Mouse (Mus musculus) layer of hippocampus, postnatal 36 days (tissue): ENCODE results near the gene Sec23ip. TPM values are rescaled to one million over a fixed set of nuclear protein-coding genes. Genes with fewer than 3 reads are reported as not detected.
"Not testable (repeated sequence)": the region's sequence is repeated elsewhere in the genome, so short reads cannot be mapped to it uniquely, and the experiment has no call there.

Source experiments
- DNase-seq, 2 experiments: peaks; one replicate each; pipeline ENCODE4 v3.0.0; 2022
- total RNA-seq, 2 experiments: library from RNA; stranded (reverse); gene quantifications; 2 replicates each; pipeline ENCODE4 v1.2.3; 2021

Sec23ip gene
- 10 to 100 TPM; 44.7 to 51.4 TPM for total RNA-seq

DNA sequence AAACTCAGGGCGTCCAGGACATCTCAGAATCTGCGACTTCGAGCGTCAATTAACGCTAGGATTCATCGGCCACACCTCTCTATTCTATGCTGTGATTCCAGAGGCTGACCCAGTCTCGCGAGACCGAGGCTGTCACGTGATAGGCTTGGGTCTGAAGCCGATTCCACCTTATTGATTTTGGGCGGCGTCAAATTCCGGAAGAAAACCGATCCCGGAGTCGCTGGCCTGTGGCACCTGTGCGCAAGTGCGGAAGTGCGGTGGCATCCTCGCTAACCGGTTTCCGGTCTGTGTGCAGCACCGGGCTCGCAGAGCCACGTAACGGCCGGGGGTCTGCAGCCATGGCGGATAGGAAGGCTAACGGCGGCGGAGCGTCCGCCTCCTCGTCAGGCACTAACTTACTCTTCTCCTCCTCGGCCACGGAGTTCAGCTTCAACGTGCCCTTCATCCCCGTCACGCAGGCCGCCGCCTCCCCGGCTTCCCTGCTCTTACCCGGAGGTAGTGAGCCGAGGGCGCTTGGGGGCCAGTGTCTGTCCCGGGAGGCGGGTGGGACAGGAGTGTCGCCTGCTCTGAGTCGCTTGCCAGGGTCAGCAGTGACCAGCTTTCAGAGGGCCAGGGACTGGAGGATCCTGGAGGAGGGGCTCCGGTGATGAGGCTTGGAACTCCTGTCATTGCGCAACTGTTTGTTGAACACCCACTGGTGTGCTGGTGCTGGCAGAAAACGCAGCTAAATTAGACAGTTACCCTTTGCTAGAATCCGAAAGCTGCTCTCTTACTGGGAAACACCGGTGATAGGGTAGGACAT lies at the start of gene Sec23ip:
Gene Sec23ip, plus strand, starts transcription at position 260 of the 802 bp plus-strand sequence.
- DNase-seq: peak; percentile 98 to 99

- DNase-seq: not testable (repeated sequence)
Measured at GRCm38 (mm10) chr7:128699959-128700358, 44.8 kb upstream of the Sec23ip start.

DNA sequence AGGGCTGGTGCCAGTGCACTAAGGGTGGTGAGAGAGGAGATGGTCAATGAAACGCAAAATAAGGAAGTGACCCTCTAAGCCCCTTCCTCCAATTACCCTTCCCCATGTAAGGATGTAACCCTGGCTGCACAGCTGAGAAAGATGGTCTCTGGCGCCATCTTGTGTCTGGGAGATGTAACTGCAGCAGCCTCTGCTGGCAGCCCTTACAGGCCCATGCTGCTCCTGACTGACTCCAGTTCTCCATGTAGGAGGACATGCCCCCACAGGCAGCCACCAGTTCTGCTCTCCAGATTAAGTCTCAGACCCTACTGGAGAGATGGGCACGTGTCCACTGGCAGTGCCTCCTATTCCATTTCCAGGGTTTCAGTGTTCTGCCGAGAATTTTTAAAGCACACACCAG lies 39.0 kb upstream of the Sec23ip start:
- DNase-seq: peak; percentile 64 to 68

DNA sequence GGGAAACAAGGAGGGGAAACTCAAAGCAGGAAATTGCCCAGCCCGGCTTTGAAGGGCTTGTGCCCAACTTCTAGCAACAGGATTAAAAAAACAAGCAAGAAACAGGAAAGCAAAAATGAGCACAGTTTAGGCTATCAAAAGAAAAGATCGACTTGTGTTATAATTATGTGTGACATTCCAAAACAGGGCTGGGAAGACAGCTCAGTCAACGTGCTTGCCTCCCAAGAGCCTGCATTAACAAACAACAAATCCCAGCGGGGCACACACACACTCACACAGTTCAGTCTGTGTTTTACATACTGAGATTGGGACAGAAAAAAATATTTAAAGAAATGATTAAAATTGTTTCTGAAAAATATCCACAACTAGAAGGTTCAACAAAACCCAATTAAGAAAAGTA lies 26.8 kb upstream of the Sec23ip start:
- DNase-seq: no peak

- DNase-seq: peak; percentile 72 to 76
Measured at GRCm38 (mm10) chr7:128724761-128725160, 20.0 kb upstream of the Sec23ip start.

DNA sequence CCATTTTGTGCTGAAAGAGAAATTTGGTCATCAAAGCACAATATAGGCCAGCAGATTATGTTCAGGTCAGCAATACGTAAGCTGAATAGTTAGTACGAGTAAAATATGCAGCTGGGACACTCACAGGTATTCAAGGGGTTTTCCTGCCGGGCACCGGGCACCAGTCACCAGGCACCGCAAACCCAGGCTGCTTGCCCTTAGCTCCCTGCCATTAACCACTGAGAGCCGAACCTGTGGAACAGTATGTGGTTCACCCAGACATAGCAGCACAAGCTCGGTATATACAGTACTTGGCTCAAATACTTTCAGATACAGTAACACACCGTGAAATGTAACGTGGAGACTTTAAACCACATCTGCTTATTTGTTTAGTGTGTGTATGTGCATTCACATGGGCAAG lies 19.6 kb upstream of the Sec23ip start:
- DNase-seq: no peak

DNA sequence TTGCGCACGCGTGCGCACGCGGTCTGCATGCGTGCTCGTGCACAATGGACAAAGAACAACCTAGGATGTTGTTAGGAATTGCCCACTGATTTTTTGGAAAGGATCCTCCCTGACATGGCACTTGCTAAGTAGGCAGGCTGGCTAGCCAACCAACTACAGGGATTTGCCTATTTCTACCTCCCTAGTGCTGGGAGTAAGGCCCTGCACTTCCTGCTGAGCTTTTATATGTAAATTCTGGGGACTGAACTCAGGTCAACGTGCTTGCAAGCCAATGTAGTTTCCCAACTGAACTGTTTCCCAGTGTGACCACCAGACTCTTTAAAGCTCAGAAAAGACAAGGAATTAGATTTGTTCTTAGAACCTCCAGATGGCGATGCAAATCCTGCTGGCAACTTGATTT lies 17.7 kb upstream of the Sec23ip start:
- no peak for DNase-seq

- DNase-seq: no peak
Measured at GRCm38 (mm10) chr7:128727701-128728100, 17.0 kb upstream of the Sec23ip start.

DNA sequence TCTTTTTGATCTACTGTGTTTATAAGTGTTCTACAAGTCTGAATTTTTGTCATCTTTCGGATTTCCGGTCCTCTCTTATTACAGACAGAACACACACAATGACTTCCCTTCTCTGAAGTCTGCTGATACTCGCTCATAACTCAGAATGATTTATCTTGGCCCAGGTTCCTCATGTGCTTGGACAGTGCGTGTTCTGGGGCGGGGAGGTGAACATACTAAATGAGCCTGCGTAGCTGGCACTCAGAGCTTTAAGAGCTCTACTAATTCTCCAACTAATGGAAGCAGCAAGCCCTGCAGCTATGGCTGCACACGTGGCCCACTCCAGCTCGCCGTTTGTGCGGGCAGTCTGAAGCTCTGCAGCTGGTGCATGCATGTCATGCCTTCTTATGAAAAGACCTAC lies 16.0 kb upstream of the Sec23ip start:
- no peak for DNase-seq

- DNase-seq: no peak
Measured at GRCm38 (mm10) chr7:128731585-128731984, 13.2 kb upstream of the Sec23ip start.

DNA sequence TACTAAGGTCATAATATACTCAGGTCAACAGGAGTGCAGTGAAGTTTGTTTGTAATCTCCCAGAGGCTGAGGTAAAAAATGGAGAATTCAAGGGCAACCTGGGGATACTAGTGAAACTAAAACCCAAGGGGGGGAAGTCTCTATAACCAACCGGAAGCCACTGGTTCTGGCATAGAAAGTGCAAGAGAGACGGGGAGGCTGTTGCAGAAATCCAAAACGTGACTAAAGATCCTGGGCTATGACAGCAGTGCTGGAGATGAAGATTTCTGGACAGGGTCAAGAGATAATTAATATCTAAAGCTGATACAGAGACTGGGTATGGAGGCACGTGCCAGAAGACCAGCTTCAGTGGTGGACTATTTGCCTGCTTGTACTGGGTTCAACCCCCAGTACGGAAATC lies 6.7 kb upstream of the Sec23ip start:
- DNase-seq: no peak

- DNase-seq: no peak
Measured at GRCm38 (mm10) chr7:128739116-128739461, 5.7 kb upstream of the Sec23ip start.

DNA sequence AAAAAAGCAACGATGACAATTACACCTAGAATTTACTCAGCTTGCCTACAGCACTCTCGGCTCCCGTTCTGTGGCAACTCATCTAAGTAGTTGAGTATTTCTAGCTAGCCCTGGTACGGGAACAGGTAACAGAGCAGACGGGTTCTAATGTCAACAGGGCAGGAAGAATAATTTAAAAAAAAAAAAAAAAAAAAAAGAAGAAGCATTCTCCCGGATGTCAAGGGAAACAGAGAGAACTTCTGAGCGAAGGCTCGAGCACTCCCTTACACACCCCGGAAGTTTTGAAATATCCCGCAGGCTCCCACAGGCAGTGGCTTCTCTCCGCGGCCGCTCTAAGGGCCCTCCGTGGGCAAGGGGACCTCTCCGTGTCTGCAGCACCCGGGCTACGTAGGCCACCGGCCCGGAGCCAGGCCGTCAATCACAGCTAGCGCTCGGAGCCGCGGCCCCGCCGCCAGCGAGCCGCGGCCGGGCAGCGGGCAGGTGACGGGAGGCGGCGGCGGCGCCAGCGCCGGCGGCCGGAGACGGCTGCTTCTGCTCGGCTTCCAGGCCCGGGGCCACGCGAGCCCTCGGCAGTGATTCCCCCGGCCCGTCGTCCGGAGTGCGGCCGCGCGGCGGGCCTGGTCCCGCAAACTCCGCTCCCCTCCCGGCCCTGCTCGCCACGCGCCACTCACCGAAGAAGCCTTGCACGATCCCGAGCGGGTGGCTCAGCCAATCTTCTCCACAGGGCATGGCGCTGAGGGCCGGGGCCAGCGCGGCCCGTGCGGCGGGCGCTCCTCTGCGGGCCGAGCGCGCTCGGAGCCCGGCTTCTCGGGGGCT lies 5.1 kb upstream of the Sec23ip start:
- DNase-seq: peak in 1 of 2 experiments; percentile 45

- peak; percentile 95 for DNase-seq
Measured at GRCm38 (mm10) chr7:128740334-128740733, 4.4 kb upstream of the Sec23ip start, which contains the start of gene Mcmbp. Mcmbp (minus strand) TSS chr7:128740495.

GRCm38 (mm10) chr7:128743898-128744297 lies 845 bp upstream of the Sec23ip start:
- DNase-seq: no peak

DNA sequence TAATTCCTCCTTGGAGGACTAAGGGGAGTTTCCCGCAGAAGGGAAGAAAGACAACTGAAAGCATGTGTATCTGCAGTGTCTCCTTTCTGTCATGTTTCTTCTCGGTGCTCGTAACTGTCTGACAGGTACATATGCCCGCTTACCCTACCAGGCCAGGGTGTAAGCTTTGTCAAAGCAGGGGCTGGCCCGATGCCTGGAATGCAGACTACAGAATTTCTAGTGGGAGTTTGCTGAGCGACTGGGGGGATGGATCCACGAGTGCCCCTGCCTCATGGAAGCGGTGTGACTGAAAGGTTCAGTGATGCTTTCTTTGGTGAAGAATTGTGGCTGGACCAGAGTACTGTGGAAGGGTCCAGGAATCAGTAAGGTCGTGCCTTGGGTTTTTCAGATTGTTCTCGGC lies 1.4 kb downstream of the Sec23ip start:
- DNase-seq: no peak

DNA sequence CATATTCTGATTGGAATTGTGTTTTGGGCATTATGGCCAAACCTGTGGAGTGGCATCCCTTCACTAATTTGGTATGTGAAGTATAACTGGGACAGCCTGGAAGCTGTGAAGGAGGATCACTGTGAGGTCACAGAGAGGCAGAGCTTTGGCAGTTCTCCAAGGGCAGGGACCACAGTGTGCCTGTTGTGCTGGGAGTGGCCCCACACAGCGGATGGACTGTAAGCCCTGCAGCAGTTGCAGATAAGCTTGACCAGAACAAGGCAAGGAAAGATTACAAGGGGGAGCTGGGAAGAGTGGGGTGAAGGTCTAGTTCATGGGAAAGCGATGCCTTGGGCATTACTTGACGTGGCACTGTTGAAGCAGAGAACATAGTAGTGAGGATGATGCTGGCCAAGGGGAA lies 4.0 kb downstream of the Sec23ip start:
- peak in 1 of 2 experiments; percentile 29 for DNase-seq

GRCm38 (mm10) chr7:128750296-128750695 lies 5.6 kb downstream of the Sec23ip start:
- no peak for DNase-seq

DNA sequence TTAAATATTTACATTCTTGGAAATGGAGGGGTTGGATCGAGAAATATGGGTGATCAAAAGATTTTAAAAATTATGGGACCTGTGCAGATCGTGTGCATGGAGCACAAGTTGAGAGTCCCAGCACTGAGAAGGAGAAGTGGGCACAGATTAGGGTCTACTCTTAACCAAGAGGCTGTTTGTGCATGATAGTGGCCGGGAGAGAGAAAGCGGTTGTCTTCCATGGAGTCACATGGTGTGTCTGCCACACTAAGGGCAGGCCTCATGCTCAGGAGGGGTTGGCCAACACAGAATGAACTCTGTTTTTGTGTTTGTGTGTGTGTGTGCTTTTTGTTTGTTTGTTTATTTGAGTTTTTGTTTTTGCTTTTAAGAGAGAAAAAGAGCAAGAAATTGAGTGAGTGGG lies 7.3 kb downstream of the Sec23ip start:
- DNase-seq: no peak

DNA sequence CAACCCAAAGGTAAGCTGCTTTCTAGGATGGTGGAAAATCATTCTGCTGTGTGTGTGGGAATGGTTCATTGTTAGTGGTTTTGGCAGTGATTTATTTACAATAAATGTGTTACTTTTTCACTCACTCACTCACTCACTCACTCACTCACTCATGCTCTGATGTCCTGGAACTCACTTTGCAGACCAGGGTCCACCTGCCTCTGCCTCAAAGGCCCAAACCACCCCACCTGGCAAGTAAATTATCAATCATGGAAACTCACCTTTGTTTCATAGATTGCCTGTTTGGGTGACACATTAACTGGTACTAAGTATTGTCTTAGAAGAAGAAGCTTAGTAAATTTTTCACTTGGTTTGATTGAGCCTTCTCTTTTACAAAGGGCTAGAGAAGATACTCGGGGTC lies 10.7 kb downstream of the Sec23ip start:
- no peak for DNase-seq

- DNase-seq: no peak
Measured at GRCm38 (mm10) chr7:128758948-128759347, 14.2 kb downstream of the Sec23ip start.

- no peak for DNase-seq
Measured at GRCm38 (mm10) chr7:128766696-128767095, 22.0 kb downstream of the Sec23ip start.

- DNase-seq: no peak
Measured at GRCm38 (mm10) chr7:128777201-128777600, 32.5 kb downstream of the Sec23ip start.

DNA sequence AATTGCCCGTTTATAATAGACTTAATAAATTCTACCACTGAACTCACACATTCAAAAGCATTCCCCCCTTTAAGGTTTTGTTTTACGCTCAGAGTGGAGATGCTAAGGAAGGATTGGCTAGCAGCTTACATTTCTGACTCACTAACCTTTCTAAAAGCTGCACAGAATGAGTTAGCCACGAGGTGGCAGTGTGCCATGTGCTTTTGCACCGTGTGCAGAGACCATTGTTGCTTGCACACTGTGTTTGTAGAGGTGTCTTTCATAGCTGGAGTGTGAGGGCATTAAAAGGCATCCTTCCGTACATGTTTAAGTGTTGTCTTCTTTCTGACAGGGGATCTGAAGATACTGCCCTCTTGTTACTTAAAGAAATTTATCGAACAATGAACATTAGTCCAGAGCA lies 34.6 kb downstream of the Sec23ip start:
- DNase-seq: peak; percentile 37 to 43
